Comparison of ENCODE assay signal across 21 mouse cellular contexts in the genomic region with DNA sequence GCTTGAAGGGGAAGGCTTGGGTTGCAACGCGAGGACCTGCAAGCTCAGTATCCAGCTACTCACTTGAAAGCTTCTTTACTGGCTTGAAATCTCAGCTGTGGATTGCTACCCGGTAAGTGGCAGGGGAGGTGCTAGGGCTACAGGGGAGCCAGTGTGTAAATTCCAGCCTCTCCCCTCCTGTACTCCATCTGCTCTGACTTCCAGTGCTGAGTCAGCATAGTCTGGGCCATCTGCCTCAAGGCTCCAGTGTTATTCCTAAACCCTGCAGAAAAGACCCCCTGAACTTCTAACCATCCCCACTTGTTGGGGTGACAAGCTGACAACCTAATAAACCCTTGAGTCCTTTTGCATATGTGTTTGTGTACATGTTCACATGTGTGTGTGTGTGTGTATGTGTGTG.
A peak's percentile ranks its signal among the peaks of the same experiment; 100 is the strongest.
DNase-seq lines count a peak whose midpoint lies in the region; ATAC-seq and TF ChIP-seq lines count a peak whose summit lies in the region.
"Had no signal": no experiment of that assay in that cellular context is flagged by ENCODE, and none has a peak within 500 bp of the region (broad histone marks: within the 10 kb centered on the region; RNA-seq: fewer than 3 reads in every experiment).

No protein-coding gene starts in this region.

- 63% methylated on average over 3 of the region's 3 CpGs for WGBS in forebrain, embryonic 14.5 days
- 55% methylated on average over 3 of the region's 3 CpGs for WGBS in forebrain, embryonic 15.5 days
- 39% methylated on average over 3 of the region's 3 CpGs for WGBS in intestine, embryonic 16.5 days

- H3K4me2 ChIP-seq in forebrain, embryonic 14.5 days (ENCODE audit: low read length) = no peak overlapping the region
- H3K4me2 ChIP-seq in forebrain, embryonic 15.5 days (replicated peaks) = no peak overlapping the region
- no peak overlapping the region for H3K4me2 ChIP-seq in intestine, embryonic 16.5 days (ENCODE audit: low read depth, low read length)
- H3K4me2 ChIP-seq: embryonic facial prominence, embryonic 12.5 days; forebrain, embryonic 13.5 days had no signal

- no peak overlapping the region for H3K4me3 ChIP-seq in forebrain, embryonic 14.5 days (ENCODE audit: low read depth, low read length)
- H3K4me3 ChIP-seq in forebrain, embryonic 15.5 days = no peak overlapping the region
- no peak overlapping the region for H3K4me3 ChIP-seq in ES-E14 (ENCODE audit: insufficient read depth in 1 of 2, low read depth in 1 of 2, low read length in 2 of 2, poor library complexity in 1 of 2, severe bottlenecking in 1 of 2)
- H3K4me3 ChIP-seq in intestine, embryonic 16.5 days (ENCODE audit: low read length) = no peak overlapping the region
- H3K4me3 ChIP-seq: embryonic facial prominence, embryonic 10.5 days; embryonic facial prominence, embryonic 12.5 days; forebrain, embryonic 13.5 days had no signal

- peak; percentile 44 for DNase-seq in forebrain, embryonic 14.5 days (ENCODE audit: low spot score)
- DNase-seq in ES-E14 (ENCODE audit: low read depth, low spot score) = no peak
- peak; percentile 42 for DNase-seq in brain, adult 2 months (ENCODE audit: low read depth, low spot score)
- DNase-seq in frontal cortex, postnatal 14 days (ENCODE audit: low spot score in 2 of 2) = no peak
- DNase-seq: adrenal gland, adult 8-10 months; adrenal gland, postnatal 14 days; adrenal gland, postnatal 36 days; cerebellum, adult 11 months; cerebellum, adult 18-20 months; cerebellum, adult 8-10 months; cerebellum, adult 9-11 months; cerebellum, postnatal 25 days; forebrain, postnatal 0 days had no signal

- H3K9me3 ChIP-seq in forebrain, embryonic 14.5 days (replicated peaks; ENCODE audit: control insufficient read depth, low read length) = no peaks in the 10 kb centered on the region
- no peaks in the 10 kb centered on the region for H3K9me3 ChIP-seq in forebrain, embryonic 15.5 days
- H3K9me3 ChIP-seq in ES-E14 (ENCODE audit: control insufficient read depth, insufficient read depth, low read depth, low read length) = no peaks in the 10 kb centered on the region
- H3K9me3 ChIP-seq in intestine, embryonic 16.5 days (ENCODE audit: control insufficient read depth, low read length) = no peaks in the 10 kb centered on the region
- H3K9me3 ChIP-seq: embryonic facial prominence, embryonic 10.5 days; embryonic facial prominence, embryonic 12.5 days had no signal

- peaks cover 3% of the 10 kb centered on the region for H3K4me1 ChIP-seq in forebrain, embryonic 14.5 days (ENCODE audit: control insufficient read depth, insufficient read depth, low read length)
- H3K4me1 ChIP-seq in forebrain, embryonic 15.5 days = peaks cover 12% of the 10 kb centered on the region
- no peaks in the 10 kb centered on the region for H3K4me1 ChIP-seq in ES-E14 (ENCODE audit: control insufficient read depth in 2 of 2, insufficient read depth in 2 of 2, low read length in 2 of 2, poor library complexity in 1 of 2)
- no peaks in the 10 kb centered on the region for H3K4me1 ChIP-seq in intestine, embryonic 16.5 days (ENCODE audit: control insufficient read depth, insufficient read depth, low read length)

- H3K27ac ChIP-seq in forebrain, embryonic 14.5 days (ENCODE audit: low read depth, low read length) = no peak overlapping the region
- H3K27ac ChIP-seq in forebrain, embryonic 15.5 days (replicated peaks) = no peak overlapping the region
- no peak overlapping the region for H3K27ac ChIP-seq in ES-E14 (ENCODE audit: insufficient read depth, low read depth, low read length, poor library complexity, severe bottlenecking)
- H3K27ac ChIP-seq in intestine, embryonic 16.5 days (ENCODE audit: low read length) = no peak overlapping the region
- H3K27ac ChIP-seq: embryonic facial prominence, embryonic 10.5 days; embryonic facial prominence, embryonic 12.5 days; forebrain, embryonic 13.5 days had no signal

- in situ Hi-C loops in ES-E14 (cut with MboI; ENCODE audit: low sequenced_read_pairs in 2 of 2, unreplicated experiment in 2 of 2) = no loop called here

- no peak overlapping the region for H3K9ac ChIP-seq in forebrain, embryonic 14.5 days (ENCODE audit: low read length)
- H3K9ac ChIP-seq in forebrain, embryonic 15.5 days (replicated peaks) = no peak overlapping the region
- no peak overlapping the region for H3K9ac ChIP-seq in ES-E14 (ENCODE audit: insufficient read depth, low read depth, low read length, poor library complexity, severe bottlenecking)
- H3K9ac ChIP-seq in intestine, embryonic 16.5 days (ENCODE audit: low read depth, low read length) = no peak overlapping the region
- H3K9ac ChIP-seq: embryonic facial prominence, embryonic 12.5 days; forebrain, embryonic 13.5 days; forebrain, postnatal 0 days had no signal

- H3K27me3 ChIP-seq in forebrain, embryonic 14.5 days (replicated peaks; ENCODE audit: control insufficient read depth, insufficient read depth, low read length) = no peaks in the 10 kb centered on the region
- no peaks in the 10 kb centered on the region for H3K27me3 ChIP-seq in forebrain, embryonic 15.5 days
- H3K27me3 ChIP-seq in intestine, embryonic 16.5 days (replicated peaks; ENCODE audit: control insufficient read depth, insufficient read depth, low read length) = no peaks in the 10 kb centered on the region
- H3K27me3 ChIP-seq: embryonic facial prominence, embryonic 12.5 days; forebrain, embryonic 13.5 days had no signal

- no peaks in the 10 kb centered on the region for H3K36me3 ChIP-seq in forebrain, embryonic 14.5 days (ENCODE audit: control insufficient read depth, insufficient read depth, low read length)
- no peaks in the 10 kb centered on the region for H3K36me3 ChIP-seq in forebrain, embryonic 15.5 days
- H3K36me3 ChIP-seq in ES-E14 (ENCODE audit: control insufficient read depth, insufficient read depth, low read length, poor library complexity, severe bottlenecking) = no peaks in the 10 kb centered on the region
- H3K36me3 ChIP-seq in intestine, embryonic 16.5 days (ENCODE audit: control insufficient read depth, insufficient read depth, low read length) = no peaks in the 10 kb centered on the region
- H3K36me3 ChIP-seq: embryonic facial prominence, embryonic 10.5 days; embryonic facial prominence, embryonic 12.5 days; G1E had no signal

- no peak for ATAC-seq in forebrain, embryonic 14.5 days
- ATAC-seq in forebrain, embryonic 15.5 days (replicated peaks) = no peak
- no peak for ATAC-seq in intestine, embryonic 16.5 days
- ATAC-seq: activated CD4-positive, CD25-positive, alpha-beta regulatory T cell, adult 4 months; forebrain, embryonic 13.5 days; forebrain, postnatal 0 days; Patski had no signal

TF ChIP-seq in ES-E14, 5 proteins besides CTCF, POLR2A, EP300 and RAD21:
- TF ChIP-seq ZC3H11A (IDR thresholded peaks at IDR 0.05; ENCODE audit: borderline replicate concordance, low read depth, low read length) (no peak), MAFK (IDR thresholded peaks at IDR 0.05; ENCODE audit: insufficient read depth, low read depth, low read length) (peak; percentile 65; the same call in 1 of the 2 replicates)

Comparison
In these comparisons a context has a peak if more than half of its experiments do, and no peak if none do; other contexts are left out.
1. DNase-seq: peak in forebrain, embryonic 14.5 days (single experiment) and brain, adult 2 months (single experiment); none in ES-E14 (single experiment) and frontal cortex, postnatal 14 days (0 of 2).